Mouse (Mus musculus): ENCODE data around the gene Neurod2.

- TF ChIP-seq CTCF (IDR thresholded peaks at IDR 0.05; ENCODE audit: control insufficient read depth, insufficient read depth, low read length) (no peak), POLR2A (IDR thresholded peaks at IDR 0.05; ENCODE audit: borderline replicate concordance, control insufficient read depth, low read depth, low read length) (no peak)
These were observed 36.8 kb upstream of the Neurod2 start for GRCm38 (mm10) chr11:98366290-98366689.

Measured in bone marrow, adult 2 months (tissue).